Mouse (Mus musculus) heart, embryonic 15.5 days (tissue): ENCODE measurements around the gene Kctd18. TPM values are rescaled to one million over a fixed set of nuclear protein-coding genes. Genes with fewer than 3 reads are reported as not detected.

Experiments
- ATAC-seq: fragments of 200-750 bp; cut with Nextera tagmentation; replicated peaks from 2 replicates; pipeline ENCODE4 v1.8.0; 2017; ENCODE audit warnings: low read depth, moderate TSS enrichment; ENCODE audit not compliant: insufficient number of reproducible peaks, insufficient read depth, low FRiP score
- H3K27ac ChIP-seq: fragments of 300-500 bp; sonication (generic); 2 replicates; pipeline ENCODE4 v1.5.1; 2015; ENCODE audit warnings: mild to moderate bottlenecking, inconsistent platforms
- H3K27me3 ChIP-seq: fragments of 300-500 bp; sonication (generic); 2 replicates; pipeline ENCODE4 v1.6.1; 2015; ENCODE audit warnings: inconsistent platforms
- H3K36me3 ChIP-seq: fragments of 300-500 bp; sonication (generic); 2 replicates; pipeline ENCODE4 v1.6.1; 2015; ENCODE audit warnings: mild to moderate bottlenecking, inconsistent platforms
- H3K4me1 ChIP-seq: fragments of 300-500 bp; sonication (generic); replicated peaks from 2 replicates; pipeline ENCODE4 v1.6.1; 2015; ENCODE audit warnings: inconsistent platforms
- H3K4me2 ChIP-seq: fragments of 300-500 bp; sonication (generic); 2 replicates; pipeline ENCODE4 v1.6.1; 2015; ENCODE audit warnings: inconsistent platforms, mild to moderate bottlenecking, moderate library complexity
- H3K4me3 ChIP-seq: fragments of 300-500 bp; sonication (generic); 2 replicates; pipeline ENCODE4 v1.5.1; 2015; ENCODE audit warnings: mild to moderate bottlenecking, inconsistent platforms
- H3K9ac ChIP-seq: fragments of 300-500 bp; sonication (generic); 2 replicates; pipeline ENCODE4 v1.6.1; 2015; ENCODE audit warnings: mild to moderate bottlenecking, inconsistent platforms
- H3K9me3 ChIP-seq: fragments of 300-500 bp; sonication (generic); replicated peaks from 2 replicates; pipeline ENCODE4 v1.6.1; 2016; ENCODE audit warnings: inconsistent platforms
- WGBS: fragments of 180-500 bp; shearing (Covaris S2); methylation state at CpG from one replicate; pipeline ENCODE4 v1.1.7; 2015; ENCODE audit warnings: mixed read lengths; 5-methylcytosine and 5-hydroxymethylcytosine counted together
- polyA plus RNA-seq: library from polyadenylated mRNA; unstranded; fragments of >200 nt; fragmentation: Nextera tagmentation; extraction: Ambion mirVana; gene quantifications from 2 replicates; pipeline ENCODE4 v1.2.1, GENCODE M21; 2015

The Kctd18 gene
- polyA plus RNA-seq, 1 experiment from 2014 or later: 9.8 TPM

GRCm38 (mm10) chr1:57989052-57989600 lies 29.6 kb downstream of the Kctd18 start:
- Histone ChIP-seq H3K27ac (peak overlapping the region; percentile 31; the same call in 1 of the 2 replicates), H3K9ac (no peak overlapping the region), H3K36me3 (no peaks in the 10 kb centered on the region), H3K4me2 (no peak overlapping the region), H3K9me3 (no peaks in the 10 kb centered on the region), H3K27me3 (no peaks in the 10 kb centered on the region), H3K4me3 (no peak overlapping the region), H3K4me1 (no peaks in the 10 kb centered on the region; the same call in 1 of the 2 replicates)
- ATAC-seq: peak; percentile 50; the same call in 1 of the 2 replicates
- 47% methylated on average over 6 of the region's 6 CpGs for WGBS

- WGBS: 84% methylated on average over 3 of the region's 3 CpGs
- Histone ChIP-seq H3K4me1 (no peaks in the 10 kb centered on the region), H3K36me3 (no peaks in the 10 kb centered on the region), H3K9ac (no peak overlapping the region), H3K4me3 (no peak overlapping the region), H3K4me2 (no peak overlapping the region), H3K27ac (no peak overlapping the region), H3K9me3 (no peaks in the 10 kb centered on the region), H3K27me3 (no peaks in the 10 kb centered on the region)
- ATAC-seq: no peak
These were observed 41.9 kb downstream of the Kctd18 start for GRCm38 (mm10) chr1:57976860-57977259.

GRCm38 (mm10) chr1:57971588-57971987 lies 47.2 kb downstream of the Kctd18 start:
- no peak for ATAC-seq
- Histone ChIP-seq H3K4me3 (no peak overlapping the region), H3K4me1 (peaks cover 13% of the 10 kb centered on the region), H3K9ac (no peak overlapping the region), H3K27ac (no peak overlapping the region), H3K4me2 (no peak overlapping the region), H3K9me3 (no peaks in the 10 kb centered on the region), H3K27me3 (no peaks in the 10 kb centered on the region), H3K36me3 (peaks cover 4% of the 10 kb centered on the region; the same call in 1 of the 2 replicates)
- 77% methylated on average over 2 of the region's 2 CpGs for WGBS

- Histone ChIP-seq H3K9ac (peak overlapping the region; percentile 85), H3K4me2 (peak overlapping the region; percentile 84), H3K27me3 (no peaks in the 10 kb centered on the region), H3K36me3 (peaks cover 18% of the 10 kb centered on the region), H3K9me3 (no peaks in the 10 kb centered on the region), H3K4me1 (peaks cover 13% of the 10 kb centered on the region), H3K4me3 (peak overlapping the region; percentile 85), H3K27ac (peak overlapping the region; percentile 71)
- ATAC-seq: peak; percentile 95
- under 1% methylated on average over 62 of the region's 65 CpGs for WGBS
These were observed 49.2 kb downstream of the Kctd18 start for GRCm38 (mm10) chr1:57969327-57970271.

- Histone ChIP-seq H3K36me3 (peaks cover 20% of the 10 kb centered on the region), H3K4me2 (no peak overlapping the region), H3K9ac (no peak overlapping the region), H3K27ac (no peak overlapping the region), H3K4me3 (no peak overlapping the region), H3K9me3 (no peaks in the 10 kb centered on the region), H3K27me3 (no peaks in the 10 kb centered on the region), H3K4me1 (0 out of 2 replicates have a peak, but pooled peaks cover 2% of the 10 kb centered on the region)
- 94% methylated on average over 1 of the region's 1 CpGs for WGBS
- no peak for ATAC-seq
These were observed 63.0 kb downstream of the Kctd18 start for GRCm38 (mm10) chr1:57955774-57956173.

- Histone ChIP-seq H3K4me3 (no peak overlapping the region), H3K36me3 (peaks cover 18% of the 10 kb centered on the region), H3K4me2 (no peak overlapping the region), H3K4me1 (0 out of 2 replicates have a peak, but pooled peaks cover 2% of the 10 kb centered on the region), H3K27me3 (no peaks in the 10 kb centered on the region), H3K9me3 (no peaks in the 10 kb centered on the region), H3K27ac (no peak overlapping the region), H3K9ac (no peak overlapping the region)
- ATAC-seq: no peak
- 81% methylated on average over 5 of the region's 5 CpGs for WGBS
These were observed 64.4 kb downstream of the Kctd18 start for GRCm38 (mm10) chr1:57954376-57954765.

GRCm38 (mm10) chr1:57953586-57954375 lies 65.0 kb downstream of the Kctd18 start:
- Histone ChIP-seq H3K27ac (no peak overlapping the region), H3K9me3 (no peaks in the 10 kb centered on the region), H3K4me3 (no peak overlapping the region), H3K4me2 (no peak overlapping the region), H3K4me1 (0 out of 2 replicates have a peak, but pooled peaks cover 2% of the 10 kb centered on the region), H3K27me3 (no peaks in the 10 kb centered on the region), H3K9ac (no peak overlapping the region), H3K36me3 (peaks cover 14% of the 10 kb centered on the region)
- 78% methylated on average over 16 of the region's 16 CpGs for WGBS
- ATAC-seq: no peak

- WGBS: 92% methylated on average over 4 of the region's 4 CpGs
- ATAC-seq: no peak
- H3K36me3 ChIP-seq: peaks cover 13% of the 10 kb centered on the region
- H3K9me3 ChIP-seq: no peaks in the 10 kb centered on the region
- 0 out of 2 replicates have a peak, but pooled peaks cover 2% of the 10 kb centered on the region for H3K4me1 ChIP-seq
- H3K27ac ChIP-seq: no peak overlapping the region
- H3K4me3 ChIP-seq: no peak overlapping the region
- H3K27me3 ChIP-seq: no peaks in the 10 kb centered on the region
- H3K9ac ChIP-seq: no peak overlapping the region
- H3K4me2 ChIP-seq: no peak overlapping the region
These were observed 66.2 kb downstream of the Kctd18 start for GRCm38 (mm10) chr1:57952509-57952908.

- Histone ChIP-seq H3K4me1 (no peaks in the 10 kb centered on the region), H3K36me3 (peaks cover 5% of the 10 kb centered on the region; the same call in 1 of the 2 replicates), H3K9me3 (no peaks in the 10 kb centered on the region), H3K4me3 (no peak overlapping the region), H3K27ac (no peak overlapping the region), H3K27me3 (no peaks in the 10 kb centered on the region), H3K9ac (no peak overlapping the region), H3K4me2 (no peak overlapping the region)
- 77% methylated on average over 5 of the region's 5 CpGs for WGBS
- ATAC-seq: no peak
These were observed 69.0 kb downstream of the Kctd18 start for GRCm38 (mm10) chr1:57949716-57950115.

- no peak overlapping the region for H3K27ac ChIP-seq
- H3K4me3 ChIP-seq: no peak overlapping the region
- no peak overlapping the region for H3K9ac ChIP-seq
- ATAC-seq: no peak
- no peaks in the 10 kb centered on the region for H3K9me3 ChIP-seq
- WGBS: 17% methylated on average over 1 of the region's 1 CpGs
- no peaks in the 10 kb centered on the region for H3K27me3 ChIP-seq
- H3K4me1 ChIP-seq: no peaks in the 10 kb centered on the region
- H3K36me3 ChIP-seq: no peaks in the 10 kb centered on the region
- no peak overlapping the region for H3K4me2 ChIP-seq
These were observed 69.6 kb downstream of the Kctd18 start for GRCm38 (mm10) chr1:57949195-57949594.
